Mouse (Mus musculus) ES-CJ7 (cell line): ENCODE measurements at regions not wholly inside any gene's neighbourhood (a gene's known extent, or its start where the extent isn't known, plus 50 kb on each side); places are given as distances from the start of the nearest gene placed in this dataset.

Experiments used
- DNase-seq: peaks from one replicate; pipeline ENCODE4 v3.0.0; 2011; ENCODE audit warnings: low read depth, low spot score

DNA sequence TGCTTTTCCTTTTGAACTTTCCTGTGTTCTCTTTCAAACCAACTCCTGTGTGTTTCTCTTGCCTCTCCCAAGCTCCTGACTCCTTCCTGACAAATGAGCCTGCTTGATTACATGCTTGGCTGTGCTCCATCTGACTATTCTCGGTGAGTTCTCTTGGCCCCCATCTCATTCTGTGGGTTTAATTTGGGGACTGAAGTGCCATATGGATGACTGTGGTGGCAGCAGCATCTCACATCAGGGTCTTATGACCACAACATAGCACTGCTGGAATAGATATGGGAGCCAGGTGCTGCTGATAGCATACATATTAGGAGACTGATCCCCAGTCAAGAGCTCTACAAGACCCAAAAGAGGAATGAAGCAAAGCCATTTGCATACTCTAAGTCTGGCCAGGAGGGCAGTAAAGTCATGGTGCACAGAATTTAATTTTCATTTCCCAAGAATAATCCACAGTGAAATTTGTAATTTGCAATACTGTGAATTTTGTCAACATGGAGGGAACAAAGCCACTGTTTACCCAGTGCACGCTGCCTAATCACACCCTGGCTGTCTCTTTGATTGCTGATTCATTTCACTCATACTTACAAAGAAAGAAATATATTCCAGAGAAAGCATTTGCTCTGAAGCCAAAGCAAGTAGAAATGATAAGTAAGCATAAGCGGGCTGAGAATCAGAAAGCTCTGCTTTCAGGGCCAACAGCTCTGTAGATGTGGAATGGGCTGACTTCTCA, 1478.4 kb upstream of the Gm7489 start:
- no peak for DNase-seq

DNA sequence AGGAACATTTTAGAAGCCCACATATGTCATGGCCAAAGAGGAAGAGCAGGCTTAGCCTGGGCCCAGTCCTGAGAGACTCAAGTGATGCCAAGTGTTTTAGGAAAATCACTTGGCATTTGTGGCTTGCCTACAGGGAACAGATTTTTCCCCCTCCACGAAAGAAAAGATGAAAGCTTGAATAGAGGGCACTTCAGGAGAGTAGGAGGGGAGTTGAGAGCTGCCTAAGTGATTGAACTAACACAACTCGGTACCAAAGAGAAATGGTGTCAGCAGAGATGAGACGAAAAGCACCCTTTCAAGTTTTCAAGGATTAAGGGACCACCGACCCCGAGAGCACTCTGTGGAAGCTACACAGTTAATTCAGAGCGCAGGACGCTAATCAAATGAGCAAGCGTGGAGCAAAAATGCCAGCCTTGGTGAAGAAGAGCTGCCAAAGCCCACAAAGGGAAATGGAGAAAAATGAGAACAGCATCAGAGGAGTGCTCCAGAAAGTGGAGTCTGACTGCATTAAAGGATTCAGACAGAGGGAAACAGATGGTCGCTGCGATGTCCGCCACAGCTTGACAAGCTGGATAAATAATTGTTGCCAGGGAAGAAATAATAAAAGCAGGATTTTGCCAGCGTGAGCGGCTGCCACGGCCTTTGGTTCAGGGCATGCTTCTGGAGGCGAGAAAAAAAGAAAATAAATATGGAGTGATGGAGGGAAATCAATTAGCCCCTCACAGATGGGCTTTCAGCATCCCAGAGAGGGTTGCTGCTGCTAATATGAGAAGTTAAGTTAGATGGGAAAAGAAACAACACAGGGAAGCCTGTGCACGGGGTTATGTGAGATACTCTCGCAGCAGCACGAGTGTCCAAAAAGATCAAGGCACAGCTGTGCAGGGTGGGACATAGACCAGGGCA, 1471.6 kb upstream of the Gm7489 start:
- DNase-seq = no peak

DNA sequence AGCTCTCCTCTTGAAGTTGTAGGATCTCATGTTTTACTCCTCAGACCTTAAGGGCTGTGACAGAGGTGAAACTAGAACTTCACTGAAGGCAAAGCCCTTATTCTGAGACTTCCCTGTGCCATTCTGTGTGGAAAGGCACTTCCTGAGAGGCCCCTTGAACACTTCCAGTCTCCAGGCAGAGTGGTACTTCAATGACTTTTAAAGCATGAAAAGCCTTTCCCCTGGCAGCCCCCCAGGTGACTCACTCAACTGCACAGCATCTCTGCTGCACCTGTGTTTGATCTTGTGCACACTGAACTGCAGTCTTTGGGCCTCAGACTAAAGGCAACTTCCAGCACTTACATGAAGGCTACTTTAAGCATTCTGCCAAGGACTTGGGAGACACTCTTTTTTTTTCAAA, 1458.7 kb upstream of the Gm7489 start:
- no peak for DNase-seq

DNA sequence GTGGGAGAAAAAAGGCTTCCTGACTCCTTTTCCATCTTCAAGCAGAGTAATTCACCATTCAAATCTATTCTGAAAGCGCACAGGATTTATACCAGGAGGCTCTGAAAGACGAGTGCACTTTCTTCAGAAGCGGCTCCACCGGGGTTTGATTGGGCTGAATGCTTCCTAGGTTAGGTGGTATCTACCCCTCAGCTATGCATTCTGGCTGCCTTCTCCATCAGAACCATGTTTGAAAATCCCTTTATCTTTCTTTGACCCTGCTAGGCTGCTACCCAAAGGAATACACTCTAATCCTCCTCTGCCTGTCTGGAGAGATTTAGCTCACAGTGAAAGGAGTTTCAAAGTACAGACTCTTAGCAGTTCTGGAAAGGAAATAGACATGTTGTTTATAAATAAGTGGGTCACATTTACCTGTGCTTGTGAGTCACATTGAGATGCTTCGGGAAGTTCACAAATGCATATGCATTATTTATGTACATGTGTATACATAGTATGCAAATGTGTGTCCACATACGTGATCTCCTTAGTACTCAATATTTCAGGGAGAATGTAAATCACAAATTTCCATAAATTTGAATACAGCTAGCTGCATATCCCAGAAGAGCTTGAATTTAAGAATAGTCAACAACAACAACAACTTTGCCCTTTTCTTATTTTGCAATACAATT, 1454.1 kb upstream of the Gm7489 start:
- no peak for DNase-seq

DNA sequence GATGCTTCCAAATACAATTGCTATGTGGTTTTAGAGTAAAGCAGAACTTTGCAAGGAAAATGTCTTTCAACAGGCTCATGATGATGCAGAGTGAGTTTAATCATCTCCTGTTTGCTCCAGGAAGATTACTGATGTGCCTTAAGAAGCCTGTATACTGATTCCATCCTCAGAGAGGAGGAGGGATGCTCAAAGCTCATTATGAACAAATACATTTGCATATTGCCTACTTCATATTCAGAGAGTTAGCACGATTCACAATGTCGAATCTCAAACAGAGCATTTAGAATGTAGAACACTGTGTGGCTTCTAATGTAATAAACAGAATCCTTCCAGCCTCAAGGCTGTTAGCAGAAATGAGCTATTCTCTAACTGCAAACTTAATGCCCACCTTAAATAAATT, 1451.1 kb upstream of the Gm7489 start:
- DNase-seq = no peak

DNA sequence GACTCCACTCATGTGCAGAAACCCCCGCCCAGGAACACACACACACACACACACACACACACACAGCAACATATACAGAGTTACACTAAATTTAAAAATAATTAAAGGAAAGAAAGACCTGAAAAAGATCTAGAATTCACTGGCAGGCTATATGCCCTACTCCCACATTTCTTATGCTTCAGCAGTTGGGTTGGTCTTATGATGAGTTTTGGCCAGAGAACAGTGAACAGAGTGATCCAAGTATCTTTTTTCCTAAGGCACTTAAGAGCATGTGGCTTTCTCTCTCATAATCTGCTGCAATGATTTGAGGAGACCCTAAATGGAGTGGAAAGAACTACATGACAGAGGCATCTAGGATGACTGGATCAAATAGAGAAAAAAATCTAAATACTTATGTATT, 1446.3 kb upstream of the Gm7489 start:
- no peak for DNase-seq

DNA sequence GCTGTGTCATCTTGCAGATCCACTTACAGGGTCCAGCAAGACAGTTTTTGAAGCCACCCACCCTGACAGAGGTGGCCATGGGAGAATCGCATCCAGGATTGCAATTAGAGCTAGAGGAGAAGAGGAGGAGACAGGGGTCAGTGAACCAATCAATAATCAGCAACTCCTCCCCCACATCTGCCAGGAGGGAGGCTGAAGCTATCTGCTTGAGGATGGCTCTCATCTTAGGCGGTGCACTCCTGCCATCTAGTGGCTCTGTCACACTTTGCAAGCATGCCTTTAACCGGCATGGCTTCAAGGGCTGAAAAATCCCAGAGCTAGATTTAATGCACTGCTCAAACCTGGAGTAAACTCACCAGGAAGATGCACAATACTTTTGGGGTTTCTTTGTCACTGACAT, 1425.9 kb upstream of the Gm7489 start:
- DNase-seq = peak; percentile 88

DNA sequence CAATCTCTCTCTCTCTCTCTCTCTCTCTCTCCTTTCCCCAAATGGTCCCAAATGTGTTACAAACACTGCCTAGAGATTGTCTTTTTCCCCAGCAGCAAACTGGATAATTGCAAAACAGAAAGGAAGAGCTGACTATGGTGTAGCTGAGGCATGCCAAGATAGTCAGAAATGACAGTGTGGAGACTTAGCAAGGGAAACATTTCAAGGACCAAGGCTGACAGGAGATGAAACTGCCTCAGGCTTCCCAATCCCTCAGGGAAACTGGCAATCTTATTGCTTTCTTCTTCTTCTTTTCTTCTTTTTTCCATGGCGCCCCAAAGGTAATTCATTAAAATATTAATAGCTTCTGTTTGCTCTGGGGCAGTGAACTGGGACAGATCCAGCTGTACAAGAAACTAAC, 1425.4 kb upstream of the Gm7489 start:
- no peak for DNase-seq

DNA sequence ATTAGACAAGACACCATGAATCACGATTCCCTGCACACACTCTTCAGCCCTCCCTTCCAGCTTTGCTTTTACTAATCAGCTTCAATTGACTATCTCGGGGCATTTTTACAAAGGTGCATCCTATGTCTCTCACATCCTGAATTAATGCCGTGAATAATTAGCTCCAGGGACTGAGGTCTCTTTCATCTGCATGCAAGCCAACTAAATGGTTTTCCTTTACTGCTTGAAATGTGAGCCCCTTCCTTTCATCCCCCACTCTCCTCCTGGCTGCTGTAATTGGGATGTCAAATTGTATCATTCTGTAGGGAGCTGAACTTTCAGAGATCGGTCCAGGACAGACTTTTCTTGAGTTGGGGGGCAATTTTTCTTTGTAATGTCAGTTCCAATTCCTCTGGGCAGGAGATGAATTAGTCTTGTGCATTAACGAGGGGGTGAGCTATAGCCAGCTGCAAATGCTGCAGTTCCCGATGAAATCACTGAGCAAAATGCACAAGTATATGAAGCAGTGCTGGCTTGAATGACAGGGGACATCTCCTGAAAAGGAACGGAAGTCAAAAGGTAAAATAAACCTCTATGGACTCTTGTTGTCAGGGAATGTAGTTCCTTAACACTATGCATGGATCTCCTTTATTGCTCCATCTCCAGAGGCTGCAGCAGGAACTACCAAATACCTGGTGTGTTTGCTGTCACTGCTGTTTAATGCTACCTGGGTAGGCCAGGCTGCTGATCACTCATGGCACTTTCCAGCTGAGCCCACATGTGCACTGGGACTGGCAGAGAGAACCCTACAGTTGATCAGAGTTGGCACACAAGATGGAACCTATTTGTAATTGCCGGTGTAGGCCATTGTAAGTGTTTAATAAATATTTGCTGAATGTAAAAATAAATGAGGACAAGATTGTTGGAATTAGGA, 1420.2 kb upstream of the Gm7489 start:
- DNase-seq = no peak

DNA sequence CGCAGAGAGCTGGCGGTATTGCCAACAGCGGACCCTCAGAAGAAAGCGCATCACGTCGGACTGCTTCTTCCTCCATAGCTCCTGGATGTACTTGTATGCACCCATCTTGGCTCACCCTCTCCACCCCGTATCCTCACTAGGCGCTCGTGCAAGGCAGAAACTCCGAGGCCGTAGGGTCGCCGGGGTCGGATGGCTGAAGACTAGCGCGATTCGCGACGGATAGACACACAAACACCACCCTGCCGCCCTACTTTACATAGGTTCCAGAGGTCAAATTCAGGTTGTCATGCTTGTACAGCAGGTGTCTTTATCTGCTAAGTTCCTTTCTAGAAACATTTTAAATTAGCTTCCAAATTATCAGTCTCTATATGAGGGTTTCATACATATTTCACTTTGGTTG, 1406.6 kb upstream of the Gm7489 start:
- peak; percentile 3 for DNase-seq

DNA sequence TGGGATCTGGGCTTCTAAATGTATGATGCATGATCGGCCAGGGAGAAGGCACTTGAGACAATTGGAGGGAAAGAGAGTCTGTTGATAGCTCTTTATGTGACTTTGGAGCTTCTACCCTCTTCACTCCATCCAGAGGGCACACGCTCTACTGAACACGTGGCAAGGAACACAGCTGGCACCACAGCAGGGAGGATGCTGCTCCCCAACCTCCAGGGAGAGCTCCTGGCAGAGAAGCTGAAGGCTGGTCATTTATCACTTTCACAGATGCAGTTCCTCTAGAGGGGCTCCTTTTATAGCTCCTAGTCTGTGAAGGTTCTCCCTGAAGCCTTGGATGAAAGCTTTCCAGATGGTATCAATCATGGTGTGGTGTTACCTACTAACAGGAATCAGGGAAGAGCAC, 1403.9 kb upstream of the Gm7489 start:
- DNase-seq = no peak

DNA sequence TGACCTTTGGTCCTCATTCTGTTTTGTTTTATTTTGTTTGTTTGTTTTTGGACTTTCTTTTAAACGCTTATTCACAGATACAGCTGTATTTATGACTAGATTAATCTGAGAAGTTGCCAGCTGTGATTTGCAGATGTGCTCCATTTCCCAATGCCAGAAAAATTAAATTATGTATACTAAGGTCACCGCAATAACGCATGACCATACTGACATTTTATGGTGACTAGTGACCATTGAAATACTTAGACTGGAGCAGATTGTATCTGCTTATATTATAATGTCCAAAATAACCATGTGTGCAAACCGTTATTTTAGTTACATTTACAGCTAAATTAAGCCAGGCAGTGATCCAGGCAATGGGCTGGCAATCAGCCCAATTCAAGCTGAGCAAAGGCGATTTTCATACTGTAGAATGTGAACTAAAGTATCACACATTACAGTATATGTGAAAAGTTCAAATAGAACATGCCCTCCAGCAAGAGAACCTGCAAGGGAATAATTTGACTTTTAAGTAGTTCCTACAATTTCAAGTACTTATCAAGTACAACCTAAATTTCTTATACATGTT, 1401.0 kb upstream of the Gm7489 start:
- no peak for DNase-seq

DNA sequence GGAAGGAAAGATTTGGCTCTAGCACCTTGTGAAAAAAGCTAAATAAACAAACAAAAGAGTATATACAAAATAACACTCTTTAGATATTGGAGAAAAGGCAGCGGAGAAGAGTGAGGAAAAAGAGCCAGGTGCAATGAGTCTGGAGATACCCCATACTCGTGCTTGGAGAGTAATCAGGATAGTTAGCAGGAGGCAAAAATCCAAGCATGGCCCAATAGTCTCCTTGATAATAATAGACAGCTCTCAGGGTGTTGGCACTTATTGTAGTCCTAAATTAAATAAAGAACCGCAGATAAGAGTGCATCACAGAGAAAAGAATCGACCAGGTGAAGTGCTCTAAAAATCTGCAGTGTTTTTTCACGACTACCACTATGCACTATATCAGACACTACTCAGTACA, 1400.4 kb upstream of the Gm7489 start:
- no peak for DNase-seq

DNA sequence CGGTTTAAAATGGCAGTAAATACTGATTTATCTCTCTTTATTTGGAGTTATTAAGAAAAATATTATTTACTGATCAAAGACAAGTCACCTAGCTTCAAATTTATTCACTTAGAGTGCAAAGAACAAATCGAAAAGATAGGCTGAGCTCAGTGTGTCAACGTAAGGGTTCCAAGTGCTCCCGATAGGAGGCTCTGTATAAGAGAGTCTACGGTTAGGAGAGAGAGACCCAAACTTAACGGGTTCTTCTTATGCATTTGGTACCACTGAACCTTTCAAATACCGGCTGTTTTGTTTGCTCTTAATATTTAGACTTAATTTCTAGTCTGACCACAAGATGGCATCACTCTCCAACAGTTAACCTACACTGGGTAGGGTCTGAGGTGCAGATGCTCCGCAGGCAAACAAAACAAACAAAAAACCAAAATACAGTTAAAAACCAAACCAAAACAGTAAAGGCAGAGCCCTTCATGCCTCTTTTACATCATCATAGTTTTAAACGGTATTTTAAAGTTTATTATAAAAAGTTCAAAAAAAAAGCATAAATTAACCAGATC, 1379.4 kb upstream of the Gm7489 start:
- peak; percentile 54 for DNase-seq

DNA sequence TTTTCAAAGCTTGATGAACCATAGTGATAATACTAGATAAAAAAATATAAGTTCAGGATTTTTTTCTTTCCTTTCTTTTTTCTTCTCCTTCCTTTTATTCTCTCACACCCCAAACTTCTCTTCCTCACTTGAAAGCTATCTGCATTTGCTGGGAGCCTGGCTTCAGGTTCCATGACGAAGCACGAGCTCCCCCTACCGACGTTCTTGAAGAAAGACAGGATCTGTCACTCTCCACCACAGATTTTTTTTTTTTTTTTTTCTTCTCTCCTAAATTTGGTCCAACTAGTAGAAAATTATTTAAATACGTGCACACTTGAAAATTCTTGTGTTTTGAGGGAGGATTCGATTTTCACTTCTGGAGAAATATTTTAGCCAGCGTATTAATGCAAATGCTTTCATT, 1377.8 kb upstream of the Gm7489 start:
- DNase-seq = peak; percentile 65

DNA sequence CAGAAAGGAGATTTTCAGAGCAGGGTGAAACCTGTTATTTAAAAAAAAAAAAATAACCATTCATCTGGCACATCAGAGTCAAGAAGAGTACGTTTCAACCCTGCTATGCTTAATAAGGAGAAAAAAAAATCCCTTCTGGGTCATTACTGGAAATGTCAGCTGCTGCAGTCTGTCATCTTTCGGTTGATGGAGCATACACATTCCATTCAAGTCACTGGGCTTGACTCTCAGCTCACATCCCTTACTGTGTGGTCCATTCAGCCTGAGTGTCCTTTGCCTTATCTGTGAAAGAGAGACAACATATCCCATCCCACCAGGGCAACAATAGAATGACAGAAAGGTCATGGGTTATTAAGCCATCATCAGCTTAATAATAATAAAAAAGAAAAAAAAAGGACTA, 1376.1 kb upstream of the Gm7489 start:
- no peak for DNase-seq

DNA sequence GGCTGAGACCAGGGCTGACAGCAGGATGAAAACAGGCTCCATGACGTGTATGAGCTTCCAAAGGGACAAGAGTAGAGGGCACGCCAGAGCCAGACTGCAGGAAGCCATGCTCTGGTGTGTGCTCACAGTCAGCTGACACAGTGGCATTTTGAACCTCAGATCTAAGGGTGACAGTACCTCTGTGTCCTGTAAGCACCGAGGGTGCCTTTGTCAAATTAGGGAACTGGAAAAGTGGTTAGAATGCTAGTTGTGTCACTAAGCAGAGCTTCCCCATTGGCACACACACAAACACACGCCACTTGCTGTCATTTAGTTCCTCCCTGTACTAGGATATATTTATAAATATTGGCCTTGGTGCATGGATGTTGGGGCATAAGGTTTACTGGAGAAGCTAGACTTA, 1374.6 kb upstream of the Gm7489 start:
- no peak for DNase-seq

DNA sequence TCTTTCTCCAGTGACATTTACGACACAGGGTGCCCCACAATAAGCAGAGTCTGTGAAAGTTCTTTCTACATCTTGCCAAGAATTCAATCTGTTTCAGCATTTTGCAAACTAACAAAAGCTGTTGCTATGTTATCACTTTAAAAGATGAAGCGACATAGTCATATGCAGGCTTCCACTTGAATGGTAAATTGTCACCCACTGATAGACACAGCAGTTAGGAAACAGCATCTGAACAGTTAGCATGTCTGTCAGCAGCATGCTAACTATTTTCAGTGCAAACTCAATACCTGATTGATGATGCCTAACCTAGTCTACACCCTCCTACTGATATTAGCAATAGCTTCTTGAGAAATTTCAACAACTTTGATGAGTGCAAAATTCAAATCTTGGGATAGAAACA, 1348.1 kb upstream of the Gm7489 start:
- no peak for DNase-seq

DNA sequence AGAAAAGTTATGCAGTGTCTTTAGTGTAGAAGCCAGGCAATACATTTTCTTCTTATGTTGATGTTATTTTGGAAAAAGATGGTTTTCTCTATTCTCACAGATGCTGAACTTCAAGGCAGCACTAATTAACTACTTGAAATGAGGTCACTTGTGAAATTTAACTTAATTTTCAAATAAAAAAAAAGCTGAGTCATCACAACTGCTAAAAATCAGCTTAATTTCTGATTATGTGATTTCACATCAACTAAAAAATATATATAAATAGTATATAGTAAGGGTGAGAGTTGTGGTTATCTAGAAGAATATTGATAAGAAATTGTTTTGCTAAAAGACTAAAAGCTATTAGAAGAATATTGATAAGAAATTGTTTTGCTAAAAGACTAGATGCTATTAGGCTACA, 1326.0 kb upstream of the Gm7489 start:
- no peak for DNase-seq

DNA sequence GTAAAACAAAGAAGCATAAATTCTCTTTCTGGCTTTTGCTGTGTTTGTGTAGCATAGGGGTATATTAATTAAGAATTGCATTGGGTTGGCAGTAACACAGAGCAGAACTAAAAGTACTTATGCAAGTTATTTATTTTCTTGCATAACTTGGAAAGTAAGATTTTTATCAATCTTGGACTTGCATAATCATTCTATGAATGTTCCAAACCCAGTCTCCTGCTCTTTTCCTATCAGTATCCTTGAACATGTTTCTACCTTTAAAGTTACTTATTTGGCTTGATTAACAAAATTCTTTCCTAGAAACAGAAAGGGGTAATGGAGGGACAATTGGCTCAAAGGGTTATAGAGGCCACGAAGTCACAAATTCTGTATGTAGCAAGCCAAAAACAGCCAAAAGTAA, 1320.6 kb upstream of the Gm7489 start:
- no peak for DNase-seq

DNA sequence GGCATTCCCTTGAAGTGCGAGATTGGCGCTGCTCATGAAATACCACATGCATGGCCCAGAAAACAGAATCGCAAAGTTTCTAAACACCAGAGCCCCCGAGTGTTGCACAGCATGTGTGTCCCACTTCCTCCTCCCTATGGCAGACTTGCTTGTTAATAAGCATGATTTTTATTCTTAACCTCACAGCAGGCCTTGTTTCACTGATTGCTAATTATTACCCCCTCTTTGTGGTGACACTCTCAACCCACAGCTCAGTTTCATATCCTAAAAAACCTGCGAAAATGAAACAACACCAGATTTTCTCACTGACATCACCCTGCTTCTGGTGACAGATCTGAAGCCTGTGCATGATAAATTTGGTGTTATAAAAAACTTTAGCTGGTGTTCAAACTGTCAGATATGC, 1319.3 kb upstream of the Gm7489 start:
- no peak for DNase-seq
